Mouse (Mus musculus): ENCODE measurements around the gene Zfp873.
A peak's percentile ranks its signal among the peaks of the same experiment; 100 is the strongest.
"Not testable (repeated sequence)": the region's sequence is repeated elsewhere in the genome, so short reads cannot be mapped to it uniquely, and the experiment has no call there.

Zfp873 gene

DNA sequence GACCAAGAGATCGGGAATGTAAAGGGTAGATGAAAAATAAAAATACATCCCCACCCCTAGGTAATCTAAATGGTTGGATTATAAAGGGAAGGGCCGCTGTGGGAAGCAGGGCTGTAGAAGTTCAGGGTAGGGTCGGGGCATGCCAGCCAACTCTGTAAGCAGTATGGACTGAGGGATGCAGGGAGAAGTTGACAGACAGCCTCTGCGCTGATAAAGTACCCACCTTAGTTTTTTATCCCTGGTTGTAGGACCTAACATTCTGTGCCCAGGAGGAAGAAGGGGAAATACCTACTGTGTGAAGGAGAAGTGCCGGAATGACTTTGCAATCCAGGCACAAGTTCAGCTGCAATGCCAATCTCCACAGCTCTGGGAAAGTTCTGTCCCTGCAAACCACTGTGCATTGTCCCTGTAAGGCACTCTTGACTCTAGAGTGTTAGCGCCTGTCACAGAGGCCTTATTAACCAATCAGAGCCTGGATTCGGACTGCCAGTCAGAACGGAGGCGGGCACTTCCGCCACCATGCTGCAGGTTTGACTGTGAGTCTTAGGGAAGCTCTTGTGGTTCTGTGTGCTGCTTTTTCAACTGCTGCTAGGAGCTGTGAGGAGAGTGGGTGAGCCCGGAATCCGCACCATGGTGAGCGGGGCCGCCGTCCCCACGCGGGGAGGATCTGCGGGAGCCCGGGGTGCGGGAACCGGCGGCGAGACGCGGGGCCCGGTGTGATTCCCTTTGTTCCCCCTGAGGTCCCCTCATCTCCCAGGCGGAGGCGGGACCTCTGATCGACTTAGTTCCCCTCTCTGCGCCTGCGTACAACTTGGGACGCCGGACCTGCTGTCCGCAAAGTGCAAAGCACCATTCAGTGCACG, at the start of gene Zfp873:
Gene Zfp873, plus strand, starts transcription at position 527 of the 863 bp plus-strand sequence.
- peak; percentile 88 to 89 for DNase-seq (ENCODE audit: low spot score in 2 of 2)

DNA sequence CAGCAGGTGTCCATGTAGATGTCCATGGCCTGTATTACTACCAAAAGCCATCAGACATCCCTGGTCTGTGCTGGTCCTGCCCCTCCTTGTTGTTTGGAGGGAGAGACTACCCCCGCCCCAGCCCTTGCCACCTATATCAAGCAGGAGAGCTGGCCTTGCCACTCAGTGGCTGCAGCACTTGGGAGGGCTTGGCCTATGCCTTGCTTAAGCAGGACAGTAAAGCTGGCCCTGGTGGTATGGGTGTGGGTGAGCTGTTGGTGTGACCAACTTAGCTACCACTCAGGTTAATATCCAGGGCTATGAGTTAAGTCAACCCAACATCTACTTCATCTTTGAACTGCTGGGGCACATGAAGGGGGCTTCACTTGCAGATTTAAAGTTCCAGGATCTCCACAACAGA, 44.7 kb upstream of the Zfp873 start:
- DNase-seq (ENCODE audit: low spot score in 2 of 2) = not testable (repeated sequence)

DNA sequence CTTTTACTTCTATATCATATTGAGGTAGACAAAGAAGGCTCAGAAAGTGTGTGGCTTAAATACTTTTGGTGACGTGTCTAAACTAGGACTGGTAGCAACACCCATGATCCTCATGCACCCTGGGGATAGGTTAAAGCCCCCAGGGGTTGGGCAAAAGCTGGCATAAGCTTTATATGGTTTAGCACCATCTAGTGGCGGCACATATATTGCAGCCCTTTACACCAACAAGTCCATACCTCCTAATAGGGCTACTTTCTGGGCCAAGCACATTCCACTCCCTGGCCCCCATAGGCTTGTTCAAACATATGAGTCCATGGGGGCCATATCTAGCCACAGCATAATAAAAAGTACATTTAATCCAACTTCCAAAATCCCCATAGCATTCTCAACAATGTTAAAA, 43.1 kb upstream of the Zfp873 start:
- not testable (repeated sequence) for DNase-seq (ENCODE audit: low spot score in 2 of 2)

DNA sequence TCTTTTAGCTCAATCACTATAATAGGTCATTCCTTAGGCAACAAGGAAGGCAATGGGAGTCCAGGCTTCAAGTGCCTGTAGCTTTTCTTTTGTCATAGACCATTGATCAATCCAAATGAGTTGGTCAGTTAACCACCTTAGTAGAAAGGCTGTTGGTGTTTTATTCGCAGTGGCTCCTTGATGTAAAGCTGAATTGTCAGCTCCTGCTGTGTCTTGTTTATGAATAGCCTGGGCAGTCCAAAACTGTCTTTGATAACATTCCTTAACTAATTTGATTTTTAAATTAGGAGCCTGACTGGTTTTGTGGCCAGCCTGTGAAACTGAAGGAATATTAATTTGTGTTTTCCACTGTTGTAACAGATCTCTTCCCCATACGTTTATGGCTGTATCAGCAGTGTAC, 5.7 kb upstream of the Zfp873 start:
- no peak for DNase-seq (ENCODE audit: low spot score in 2 of 2)

DNA sequence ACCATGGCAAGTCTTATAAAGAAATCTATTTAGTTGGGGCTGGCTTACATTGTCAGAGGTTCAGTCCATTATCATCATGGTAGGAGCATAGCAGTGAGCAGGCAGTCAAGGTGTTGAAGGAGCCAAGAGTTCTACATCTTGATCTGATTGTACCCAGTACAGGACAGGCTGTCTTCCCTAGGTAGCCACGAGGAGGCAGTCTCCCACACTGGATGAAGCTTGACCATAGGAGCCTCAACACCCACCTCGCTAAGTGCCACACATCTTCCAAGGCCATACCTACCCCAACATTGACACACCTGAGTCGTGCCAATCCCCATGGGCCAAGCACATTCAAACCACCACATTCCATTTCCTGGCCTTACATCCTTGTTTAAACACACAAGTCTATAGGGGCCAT, 1.3 kb upstream of the Zfp873 start:
- no peak for DNase-seq (ENCODE audit: low spot score in 2 of 2)

DNA sequence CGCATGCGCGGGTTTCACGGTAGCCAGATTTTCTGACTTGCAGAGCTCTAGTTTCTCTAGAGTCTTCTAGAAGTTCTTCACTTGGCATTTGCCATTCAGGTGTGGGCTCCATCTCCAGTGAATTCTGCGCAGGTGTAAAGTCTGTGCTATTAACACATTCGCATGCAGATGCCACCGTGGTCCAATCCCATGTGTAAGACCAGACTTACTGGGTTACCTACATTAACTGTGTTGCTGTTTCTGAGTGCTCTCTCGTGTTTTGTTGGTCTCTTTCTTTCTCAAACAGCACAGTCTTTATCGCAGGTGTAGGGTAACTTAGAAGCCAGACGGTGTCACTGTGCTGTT, 509 bp downstream of the Zfp873 start:
- not testable (repeated sequence) for DNase-seq (ENCODE audit: low spot score in 2 of 2)

DNA sequence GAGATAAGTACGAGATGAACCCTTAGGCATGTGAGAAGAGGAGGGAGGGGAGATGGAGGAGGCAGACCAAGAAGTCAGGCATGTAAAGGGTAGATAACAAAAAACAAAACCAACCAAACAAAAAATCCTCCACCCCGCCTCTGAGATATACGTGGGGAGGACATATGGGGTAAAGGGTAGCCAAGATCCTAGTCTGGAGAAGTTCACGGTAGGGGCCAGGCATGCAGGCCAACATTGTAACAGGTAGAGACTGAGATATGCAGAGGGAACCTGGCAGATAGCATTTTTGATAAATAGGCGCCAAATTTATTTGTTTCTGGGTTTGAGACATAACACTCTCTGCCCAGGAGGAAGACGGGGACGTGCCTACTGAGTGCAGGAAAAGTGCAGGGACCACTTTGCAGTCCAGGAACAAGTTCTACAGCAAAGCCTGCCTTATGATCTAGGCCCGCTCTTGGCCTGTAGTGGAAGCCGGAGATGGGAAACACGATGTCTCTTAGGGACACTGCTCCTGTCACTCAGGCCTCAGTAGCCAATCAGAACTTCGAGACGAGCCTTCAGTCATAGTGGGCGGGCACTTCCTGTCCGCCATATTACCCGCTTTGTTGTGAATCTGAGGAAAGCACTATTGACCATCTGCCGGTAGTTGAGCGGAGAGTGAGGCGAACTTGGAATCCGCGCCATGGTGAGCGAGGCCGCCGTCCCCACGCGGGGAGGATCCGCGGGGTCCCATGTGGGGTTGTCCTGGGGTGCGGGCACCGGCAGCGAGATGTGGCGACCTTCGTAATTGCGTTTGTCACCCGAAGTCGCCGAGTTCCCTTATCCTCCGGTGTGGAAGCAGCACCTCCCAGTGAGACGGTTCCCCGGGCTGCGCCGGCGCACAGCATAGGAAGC, 35.1 kb downstream of the Zfp873 start, which contains the start of gene BC024063:
Gene BC024063, plus strand, starts transcription at position 626 of the 894 bp plus-strand sequence.
- peak; percentile 66 to 80 for DNase-seq (ENCODE audit: low spot score in 2 of 2)

DNA sequence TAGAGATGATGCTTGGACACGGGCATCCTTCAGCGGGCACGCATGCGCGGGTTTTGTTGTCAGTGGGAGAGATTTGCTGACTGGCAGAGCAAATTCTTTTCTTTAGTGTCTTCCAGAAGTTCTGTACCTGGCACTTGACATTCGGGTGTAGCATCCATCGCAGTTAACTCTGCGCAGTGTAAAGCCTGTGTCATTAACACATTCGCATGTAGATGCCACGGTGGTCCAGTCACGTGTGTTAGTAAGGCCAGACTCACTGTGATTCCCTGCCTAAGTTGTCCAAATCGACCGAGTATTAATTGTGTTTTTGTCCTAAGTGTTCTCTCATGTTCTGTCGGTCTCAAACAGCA, 35.7 kb downstream of the Zfp873 start:
- not testable (repeated sequence) for DNase-seq (ENCODE audit: low spot score in 2 of 2)

Measured in frontal cortex, postnatal 14 days (tissue).